Mouse (Mus musculus) stomach, embryonic 16.5 days (tissue): ENCODE measurements around the gene Igfals. TPM values are rescaled to one million over a fixed set of nuclear protein-coding genes. Genes with fewer than 3 reads are reported as not detected.

ENCODE experiments used
- ATAC-seq: fragments of 200-750 bp; cut with Nextera tagmentation; 2 replicates; pipeline ENCODE4 v1.8.0; 2017; ENCODE audit warnings: moderate number of reproducible peaks, moderate TSS enrichment; ENCODE audit not compliant: insufficient read depth, low FRiP score
- H3K27ac ChIP-seq: fragments of 300-500 bp; sonication (generic); 2 replicates; pipeline ENCODE4 v1.5.1; 2014; ENCODE audit warnings: low read length
- H3K27me3 ChIP-seq: fragments of 300-500 bp; sonication (generic); 2 replicates; pipeline ENCODE4 v1.6.1; 2014; ENCODE audit warnings: low read length, control low read depth, mixed read lengths; ENCODE audit not compliant: control insufficient read depth, insufficient read depth
- H3K36me3 ChIP-seq: fragments of 300-500 bp; sonication (generic); 2 replicates; pipeline ENCODE4 v1.6.1; 2014; ENCODE audit warnings: low read length; ENCODE audit not compliant: control insufficient read depth, insufficient read depth
- H3K4me1 ChIP-seq: fragments of 300-500 bp; sonication (generic); 2 replicates; pipeline ENCODE4 v1.6.1; 2014; ENCODE audit warnings: low read length, control low read depth, mixed read lengths; ENCODE audit not compliant: control insufficient read depth, insufficient read depth
- H3K4me2 ChIP-seq: fragments of 300-500 bp; sonication (generic); 2 replicates; pipeline ENCODE4 v1.6.1; 2014; ENCODE audit warnings: low read depth, low read length, mixed read lengths
- H3K4me3 ChIP-seq: fragments of 300-500 bp; sonication (generic); replicated peaks from 2 replicates; pipeline ENCODE4 v1.5.1; 2014; ENCODE audit warnings: mild to moderate bottlenecking, low read length
- H3K9ac ChIP-seq: fragments of 300-500 bp; sonication (generic); 2 replicates; pipeline ENCODE4 v1.6.1; 2014; ENCODE audit warnings: low read length
- H3K9me3 ChIP-seq: fragments of 300-500 bp; sonication (generic); replicated peaks from 2 replicates; pipeline ENCODE4 v1.6.1; 2016; ENCODE audit warnings: low read length, control low read depth; ENCODE audit not compliant: control insufficient read depth
- WGBS: fragments of 180-500 bp; shearing (Covaris S2); extraction: QIAGEN DNeasy Blood & Tissue Kit; methylation state at CpG from one replicate; pipeline ENCODE4 v1.1.7; 2014; 5-methylcytosine and 5-hydroxymethylcytosine counted together
- polyA plus RNA-seq: library from polyadenylated mRNA; unstranded; fragments of >200 nt; fragmentation: Nextera tagmentation; extraction: Ambion mirVana; gene quantifications from 2 replicates; pipeline ENCODE4 v1.2.1, GENCODE M21; 2015

The Igfals gene
- polyA plus RNA-seq, 1 experiment from 2014 or later: 3.7 TPM

GRCm38 (mm10) chr17:24896241-24896992 is 30.6 kb downstream of the Igfals start, which contains the start of gene Nme3:
Gene Nme3 (plus strand): TSS chr17:24896500.
- Histone ChIP-seq H3K4me2 (peak within 1 kb of the TSS; percentile 99), H3K4me1 (peaks cover 24% of the 10 kb centered on the region), H3K4me3 (peak within 1 kb of the TSS; percentile 79), H3K36me3 (peaks cover 21% of the 10 kb centered on the region), H3K9me3 (no peaks in the 10 kb centered on the region), H3K27ac (peak within 1 kb of the TSS; percentile 91), H3K27me3 (no peaks in the 10 kb centered on the region), H3K9ac (peak within 1 kb of the TSS; percentile 96)
- WGBS: under 1% methylated on average over 50 of the region's 50 CpGs
- ATAC-seq: peak; percentile 86

GRCm38 (mm10) chr17:24896993-24897269 is 31.1 kb downstream of the Igfals start:
- Histone ChIP-seq H3K4me2 (peak overlapping the region; percentile 99), H3K27ac (peak overlapping the region; percentile 66; the same call in 1 of the 2 replicates), H3K36me3 (peaks cover 26% of the 10 kb centered on the region), H3K27me3 (no peaks in the 10 kb centered on the region), H3K4me1 (peaks cover 24% of the 10 kb centered on the region), H3K9ac (peak overlapping the region; percentile 96), H3K4me3 (peak overlapping the region; percentile 79), H3K9me3 (no peaks in the 10 kb centered on the region)
- WGBS: 31% methylated on average over 11 of the region's 11 CpGs
- ATAC-seq: no peak

GRCm38 (mm10) chr17:24897600-24897999 is 31.8 kb downstream of the Igfals start:
- Histone ChIP-seq H3K4me3 (no peak overlapping the region), H3K9ac (peak overlapping the region; percentile 96), H3K27me3 (no peaks in the 10 kb centered on the region), H3K27ac (no peak overlapping the region), H3K9me3 (no peaks in the 10 kb centered on the region), H3K36me3 (peaks cover 29% of the 10 kb centered on the region), H3K4me2 (peak overlapping the region; percentile 99), H3K4me1 (peaks cover 24% of the 10 kb centered on the region)
- 76% methylated on average over 4 of the region's 4 CpGs for WGBS
- no peak for ATAC-seq

- 78% methylated on average over 4 of the region's 4 CpGs for WGBS
- H3K4me2 ChIP-seq: no peak overlapping the region
- H3K27me3 ChIP-seq: no peaks in the 10 kb centered on the region
- H3K4me1 ChIP-seq: peaks cover 24% of the 10 kb centered on the region
- H3K36me3 ChIP-seq: peaks cover 29% of the 10 kb centered on the region
- H3K9ac ChIP-seq: no peak overlapping the region
- ATAC-seq: no peak
- H3K9me3 ChIP-seq: no peaks in the 10 kb centered on the region
- H3K4me3 ChIP-seq: no peak overlapping the region
- no peak overlapping the region for H3K27ac ChIP-seq
These were observed 32.5 kb downstream of the Igfals start for GRCm38 (mm10) chr17:24898041-24898854.

GRCm38 (mm10) chr17:24899153-24899552 is 33.4 kb downstream of the Igfals start:
- H3K27me3 ChIP-seq: no peaks in the 10 kb centered on the region
- H3K4me2 ChIP-seq: no peak overlapping the region
- no peak overlapping the region for H3K27ac ChIP-seq
- peaks cover 34% of the 10 kb centered on the region for H3K36me3 ChIP-seq
- ATAC-seq: no peak
- WGBS: 84% methylated on average over 5 of the region's 5 CpGs
- H3K9me3 ChIP-seq: no peaks in the 10 kb centered on the region
- peaks cover 19% of the 10 kb centered on the region for H3K4me1 ChIP-seq
- H3K4me3 ChIP-seq: no peak overlapping the region
- H3K9ac ChIP-seq: no peak overlapping the region

- Histone ChIP-seq H3K9me3 (no peaks in the 10 kb centered on the region), H3K4me1 (peaks cover 17% of the 10 kb centered on the region), H3K27me3 (no peaks in the 10 kb centered on the region), H3K27ac (no peak overlapping the region), H3K36me3 (peaks cover 41% of the 10 kb centered on the region), H3K4me3 (no peak overlapping the region), H3K9ac (no peak overlapping the region), H3K4me2 (no peak overlapping the region)
- WGBS: 94% methylated on average over 6 of the region's 6 CpGs
- ATAC-seq: no peak
These were observed 34.2 kb downstream of the Igfals start for GRCm38 (mm10) chr17:24900014-24900413.

- 88% methylated on average over 5 of the region's 5 CpGs for WGBS
- H3K4me1 ChIP-seq: peaks cover 6% of the 10 kb centered on the region
- H3K27ac ChIP-seq: no peak overlapping the region
- H3K9me3 ChIP-seq: no peaks in the 10 kb centered on the region
- no peaks in the 10 kb centered on the region for H3K27me3 ChIP-seq
- peaks cover 50% of the 10 kb centered on the region for H3K36me3 ChIP-seq
- no peak overlapping the region for H3K4me2 ChIP-seq
- no peak for ATAC-seq
- no peak overlapping the region for H3K9ac ChIP-seq
- H3K4me3 ChIP-seq: no peak overlapping the region
These were observed 36.3 kb downstream of the Igfals start for GRCm38 (mm10) chr17:24902124-24902523.

GRCm38 (mm10) chr17:24902671-24903474 is 37.1 kb downstream of the Igfals start:
- peak; percentile 33; the same call in 1 of the 2 replicates for ATAC-seq
- Histone ChIP-seq H3K9ac (no peak overlapping the region), H3K4me1 (no peaks in the 10 kb centered on the region), H3K27ac (no peak overlapping the region), H3K4me2 (no peak overlapping the region), H3K27me3 (no peaks in the 10 kb centered on the region), H3K4me3 (no peak overlapping the region), H3K36me3 (peaks cover 55% of the 10 kb centered on the region), H3K9me3 (no peaks in the 10 kb centered on the region)
- 72% methylated on average over 9 of the region's 9 CpGs for WGBS
